Mouse (Mus musculus): ENCODE results near the gene Rasa2. TPM values are rescaled to one million over a fixed set of nuclear protein-coding genes. Genes with fewer than 3 reads are reported as not detected.

Rasa2 gene
- polyA plus RNA-seq, 1 experiment from 2014 or later: 21.4 TPM

GRCm38 (mm10) chr9:96493212-96493611 is 138.2 kb downstream of the Rasa2 start:
- 17% methylated on average over 3 of the region's 3 CpGs for WGBS
- peak; percentile 41 for DNase-seq
- H3K27ac ChIP-seq (ENCODE audit: low read depth): no peak overlapping the region
- H3K9ac ChIP-seq: no peak overlapping the region
- no peaks in the 10 kb centered on the region for H3K27me3 ChIP-seq (ENCODE audit: insufficient read depth, low read length)
- no peak overlapping the region for H3K4me2 ChIP-seq
- no peak overlapping the region for H3K4me3 ChIP-seq (ENCODE audit: low read depth, low read length)
- ATAC-seq (ENCODE audit: insufficient read depth): no peak
- no peak for TF ChIP-seq CTCF (IDR thresholded peaks at IDR 0.05; ENCODE audit: low read depth)
- H3K36me3 ChIP-seq (ENCODE audit: insufficient read depth): no peaks in the 10 kb centered on the region
- no peaks in the 10 kb centered on the region for H3K4me1 ChIP-seq (ENCODE audit: insufficient read depth)
- no peaks in the 10 kb centered on the region for H3K9me3 ChIP-seq (ENCODE audit: low read depth, low read length)

GRCm38 (mm10) chr9:96491810-96492209 is 139.6 kb downstream of the Rasa2 start:
- no peaks in the 10 kb centered on the region for H3K9me3 ChIP-seq (ENCODE audit: low read depth, low read length)
- no peaks in the 10 kb centered on the region for H3K4me1 ChIP-seq (ENCODE audit: insufficient read depth)
- H3K4me3 ChIP-seq (ENCODE audit: low read depth, low read length): no peak overlapping the region
- ATAC-seq (ENCODE audit: insufficient read depth) (peak; percentile 44; the same call in 1 of the 2 replicates), DNase-seq (peak; percentile 74)
- H3K27me3 ChIP-seq (ENCODE audit: insufficient read depth, low read length): no peaks in the 10 kb centered on the region
- H3K36me3 ChIP-seq (ENCODE audit: insufficient read depth): no peaks in the 10 kb centered on the region
- H3K27ac ChIP-seq (ENCODE audit: low read depth): no peak overlapping the region
- 38% methylated on average over 12 of the region's 12 CpGs for WGBS
- H3K9ac ChIP-seq: no peak overlapping the region
- 0 out of 2 replicates have a peak overlapping the region, but pooled peaks have one; percentile 25 for H3K4me2 ChIP-seq
- peak; percentile 85 for TF ChIP-seq CTCF (IDR thresholded peaks at IDR 0.05; ENCODE audit: low read depth)

Other genes with a start within 250 kb of the Rasa2 start
- 242 and 260 TPM in 2 replicates for gene Rnf7, start 152.9 kb downstream of the Rasa2 start, polyA plus RNA-seq (2014; fragmentation: Nextera tagmentation; extraction: Ambion mirVana)
- not detected in 2 replicates for gene Gm28729, start 106.4 kb downstream of the Rasa2 start, polyA plus RNA-seq (2014; fragmentation: Nextera tagmentation; extraction: Ambion mirVana)
- 24.5 and 24.6 TPM in 2 replicates for gene Zbtb38, start 121.2 kb upstream of the Rasa2 start, polyA plus RNA-seq (2014; fragmentation: Nextera tagmentation; extraction: Ambion mirVana)

Measured in lung, embryonic 14.5 days (tissue).